Mouse (Mus musculus): ENCODE measurements around the gene Lgr6. TPM values are rescaled to one million over a fixed set of nuclear protein-coding genes. Genes with fewer than 3 reads are reported as not detected.

Lgr6 gene
- 1 to 10 TPM; 1.6 to 2.3 TPM for total RNA-seq (2021)

DNA sequence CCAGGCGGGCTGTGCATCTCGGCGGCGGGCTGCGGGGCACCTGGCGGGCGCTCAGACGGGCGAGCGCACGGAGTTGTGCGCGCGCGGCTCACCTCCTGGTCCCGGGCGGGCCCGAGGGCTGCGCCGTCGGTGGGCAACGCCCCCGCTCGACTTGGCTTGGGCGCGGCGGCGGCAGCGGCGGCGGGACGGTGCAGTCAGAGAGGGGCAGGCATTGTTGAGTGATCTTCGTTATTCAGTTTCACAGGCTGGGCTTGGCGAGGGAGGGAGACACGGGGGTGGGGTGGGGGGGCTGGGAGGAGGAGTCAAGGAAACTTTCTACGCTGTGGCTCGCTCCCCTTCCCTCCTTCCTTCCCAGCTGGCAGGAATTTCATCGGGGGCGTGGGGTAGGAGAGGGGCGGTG is at the start of gene Lgr6:
Lgr6 (minus strand) TSS at position 153 of the 400 bp plus-strand sequence.
- DNase-seq: no peak
- intact Hi-C loops (cut with DNase I): no loop called here

DNA sequence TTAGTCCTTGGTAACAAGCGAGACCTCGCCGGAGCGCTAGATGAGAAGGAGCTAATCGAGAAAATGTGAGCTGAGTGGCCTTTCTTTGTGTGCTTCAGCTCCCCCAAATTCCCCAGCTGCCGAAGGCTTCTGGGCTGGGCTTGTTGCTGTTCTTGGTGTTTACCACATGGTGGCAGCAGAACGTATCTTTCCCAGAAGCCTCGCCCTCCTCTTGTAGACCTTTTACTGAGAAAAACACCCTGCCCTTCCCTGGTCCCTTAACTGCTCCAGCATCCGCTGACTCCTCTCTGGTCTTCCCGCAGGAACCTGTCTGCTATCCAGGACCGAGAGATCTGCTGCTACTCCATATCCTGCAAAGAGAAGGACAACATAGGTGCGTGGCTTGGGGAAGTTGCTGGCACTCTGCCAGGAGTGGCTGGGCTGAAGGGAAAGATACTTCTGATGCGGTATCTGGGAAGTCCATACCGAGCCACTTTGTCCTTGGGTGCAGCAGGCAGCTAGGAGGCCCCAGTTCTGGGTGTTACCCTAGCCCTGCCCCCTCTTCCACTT is 49.4 kb upstream of the Lgr6 start:
- intact Hi-C loops (cut with DNase I): no loop called here
- DNase-seq: peak; percentile 73

DNA sequence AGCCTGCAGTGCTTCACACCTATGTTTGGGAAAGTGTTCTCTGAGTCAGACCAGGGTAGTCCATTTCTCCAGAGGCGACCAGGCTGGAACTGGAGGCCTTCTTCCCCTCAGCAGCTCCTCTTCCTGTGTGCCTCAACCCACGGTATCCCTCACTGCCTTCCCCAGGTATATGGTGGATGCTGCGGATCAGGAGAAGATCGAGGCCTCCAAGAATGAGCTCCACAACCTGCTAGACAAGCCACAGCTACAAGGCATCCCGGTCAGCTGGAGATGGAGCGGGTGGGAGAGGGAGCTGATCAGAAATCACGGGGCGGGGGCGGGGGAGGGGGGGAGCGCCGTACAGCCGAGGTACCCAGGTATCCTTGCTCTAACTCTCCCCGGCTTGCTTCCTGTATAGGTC is 48.9 kb upstream of the Lgr6 start:
- intact Hi-C loops (cut with DNase I): no loop called here
- DNase-seq: no peak

DNA sequence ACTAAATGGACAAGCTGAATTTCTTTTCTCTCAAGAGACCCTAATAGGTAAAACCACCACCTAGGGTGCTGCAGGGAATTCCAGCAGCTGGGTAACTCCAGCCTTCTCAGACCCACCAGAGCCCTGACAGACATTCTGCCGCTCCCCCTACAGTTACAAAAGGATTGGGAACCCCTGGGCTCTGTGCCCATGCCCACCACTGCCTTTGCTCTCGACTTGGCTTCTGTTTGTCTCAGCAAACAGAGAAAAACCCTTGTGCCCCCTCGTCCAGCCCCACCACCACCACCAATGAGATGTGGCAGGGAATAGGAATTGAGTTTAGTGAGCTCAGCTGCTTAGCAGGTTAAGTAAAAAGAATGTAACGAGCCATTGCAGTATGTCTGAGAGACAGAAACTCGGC is 43.9 kb upstream of the Lgr6 start:
- peak; percentile 74 for DNase-seq
- intact Hi-C loops (cut with DNase I): no loop called here

DNA sequence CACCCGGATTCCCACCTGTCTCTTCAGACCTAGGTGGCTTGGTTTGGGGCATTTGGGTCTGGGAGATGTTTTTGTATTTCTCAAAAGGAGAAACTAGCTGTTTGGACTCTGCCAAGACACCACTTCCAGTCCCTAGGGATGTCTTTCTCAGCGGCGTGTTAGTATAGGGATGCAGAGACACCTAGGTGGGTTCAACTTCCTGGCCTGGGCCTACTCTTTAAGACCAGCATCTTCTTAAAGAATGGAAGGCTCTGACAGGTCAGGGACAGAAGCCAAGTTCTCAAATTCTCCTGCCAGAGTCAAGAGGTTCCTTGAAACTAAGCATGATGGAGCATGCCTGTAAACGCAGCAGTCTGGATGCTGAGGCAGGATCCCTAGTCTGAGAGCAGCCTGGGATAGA is 43.4 kb upstream of the Lgr6 start:
- no peak for DNase-seq
- intact Hi-C loops (cut with DNase I): no loop called here

DNA sequence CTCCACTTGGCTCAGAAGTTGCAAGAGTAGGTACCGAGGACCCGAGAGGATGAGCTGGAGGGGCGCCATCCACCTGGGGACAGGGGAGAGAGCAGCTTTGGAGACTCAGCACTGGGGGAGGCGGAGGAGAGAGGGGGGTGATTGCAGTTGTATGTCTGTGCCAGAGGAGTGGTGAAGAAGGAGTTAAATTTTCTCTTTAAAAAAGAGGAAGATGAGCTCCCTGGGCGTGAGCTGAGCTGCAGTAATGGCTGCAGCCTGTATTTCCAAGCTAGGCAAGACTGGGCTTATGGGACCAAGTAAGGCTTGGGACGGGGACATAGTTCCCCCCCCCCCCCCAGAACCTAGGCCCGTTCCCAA is 42.6 kb upstream of the Lgr6 start:
- intact Hi-C loops (cut with DNase I): no loop called here
- DNase-seq: no peak

DNA sequence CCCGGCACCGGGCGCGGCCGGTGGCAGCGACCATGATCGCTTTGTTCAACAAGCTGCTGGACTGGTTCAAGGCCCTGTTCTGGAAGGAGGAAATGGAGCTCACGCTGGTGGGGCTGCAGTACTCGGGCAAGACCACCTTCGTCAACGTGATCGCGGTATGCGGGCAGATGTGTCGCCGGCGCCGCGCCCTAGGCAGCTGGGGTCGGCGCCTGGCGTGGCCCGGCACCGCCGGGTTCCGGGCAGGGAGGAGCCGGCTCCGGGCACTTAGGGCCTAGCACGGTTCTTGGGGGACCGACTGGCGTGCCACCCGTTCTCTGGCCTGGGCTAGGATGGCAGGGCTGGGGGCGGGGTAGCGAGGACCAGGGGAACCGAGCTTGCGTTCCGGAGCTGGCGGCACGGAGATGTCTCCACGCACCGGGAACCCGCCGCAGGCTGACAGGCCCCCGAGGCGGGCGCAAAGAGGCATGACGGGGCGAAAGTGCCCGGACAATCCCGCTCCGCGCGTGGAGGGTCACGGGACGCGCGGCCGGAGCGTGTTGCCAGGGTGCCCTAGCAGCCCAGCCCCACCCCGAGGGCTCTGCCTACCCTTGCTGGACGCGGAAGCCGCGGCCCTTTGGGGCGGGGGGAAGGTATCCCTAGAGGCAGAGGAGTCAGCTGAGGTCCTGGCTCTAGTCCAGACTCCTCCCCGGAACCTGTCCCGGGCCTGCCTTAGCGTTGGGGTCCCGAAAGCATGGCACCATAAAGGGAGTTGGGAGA is 42.0 kb upstream of the Lgr6 start:
- peak; percentile 86 for DNase-seq
- intact Hi-C loops (cut with DNase I): no loop called here

DNA sequence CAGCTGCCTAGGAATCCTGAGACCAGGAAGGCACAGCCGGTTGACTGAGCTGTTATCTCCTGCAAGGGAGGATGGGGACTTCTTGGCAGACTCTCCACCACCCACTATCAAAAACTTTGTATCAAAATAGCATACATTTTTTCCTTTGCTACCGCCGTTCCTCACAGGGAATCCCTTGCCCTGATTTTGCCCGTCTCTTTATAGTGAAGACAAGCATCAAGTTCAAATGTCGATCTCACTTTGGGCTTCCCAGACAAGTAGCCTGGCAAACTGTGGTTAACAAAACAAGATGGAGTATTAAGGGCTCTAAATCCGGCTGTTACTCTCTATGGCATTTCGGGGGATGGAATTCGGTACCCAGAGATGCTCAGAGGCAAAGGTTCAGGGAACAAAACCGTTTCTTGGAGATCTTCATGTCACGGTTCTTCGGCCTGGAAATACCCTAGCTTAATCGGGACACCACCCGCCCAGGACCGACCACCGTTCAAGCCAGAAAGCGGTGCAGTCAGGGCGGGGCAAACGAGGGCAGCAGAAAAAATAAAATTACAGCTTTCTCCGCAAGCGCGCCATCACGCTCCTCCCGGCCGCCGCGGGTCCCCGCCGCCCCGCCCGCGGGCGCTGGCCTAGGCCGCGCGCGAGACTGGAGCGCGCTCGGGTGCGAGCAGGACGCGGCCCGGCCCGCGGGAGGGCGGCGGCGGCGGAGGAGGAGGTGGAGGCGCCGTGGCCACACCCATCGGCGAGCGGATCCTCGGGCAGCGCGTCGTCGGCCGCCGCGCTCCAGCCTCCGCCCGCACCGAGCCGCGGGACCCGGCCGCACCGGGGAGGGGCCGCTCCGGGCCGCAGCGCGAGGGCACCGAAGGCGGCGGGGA is 41.2 kb upstream of the Lgr6 start, which contains the start of gene Arl8a:
Arl8a (plus strand) TSS at position 748 of the 869 bp plus-strand sequence.
- DNase-seq: peak; percentile 90
- intact Hi-C loops (cut with DNase I): no loop called here

DNA sequence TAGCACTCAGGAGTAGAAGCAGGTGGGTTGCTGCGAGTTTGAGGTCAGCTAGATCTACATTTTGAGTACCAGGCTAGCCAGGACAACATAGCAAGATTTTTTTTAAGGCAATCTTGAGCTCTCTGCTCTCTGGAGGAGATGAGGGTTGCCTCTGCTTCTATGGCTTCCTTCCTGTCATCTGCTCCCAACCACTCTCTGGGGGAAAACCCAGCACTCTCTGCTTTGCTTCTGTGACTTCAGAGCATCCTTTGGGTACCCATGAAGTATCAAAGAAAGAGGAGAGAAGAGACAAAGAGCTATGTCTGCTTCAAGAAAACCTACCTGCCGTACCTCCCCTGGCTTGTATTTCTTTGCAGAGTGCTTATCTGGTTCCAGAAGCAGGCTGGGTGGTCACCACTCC is 38.9 kb upstream of the Lgr6 start:
- no peak for DNase-seq
- intact Hi-C loops (cut with DNase I): no loop called here

DNA sequence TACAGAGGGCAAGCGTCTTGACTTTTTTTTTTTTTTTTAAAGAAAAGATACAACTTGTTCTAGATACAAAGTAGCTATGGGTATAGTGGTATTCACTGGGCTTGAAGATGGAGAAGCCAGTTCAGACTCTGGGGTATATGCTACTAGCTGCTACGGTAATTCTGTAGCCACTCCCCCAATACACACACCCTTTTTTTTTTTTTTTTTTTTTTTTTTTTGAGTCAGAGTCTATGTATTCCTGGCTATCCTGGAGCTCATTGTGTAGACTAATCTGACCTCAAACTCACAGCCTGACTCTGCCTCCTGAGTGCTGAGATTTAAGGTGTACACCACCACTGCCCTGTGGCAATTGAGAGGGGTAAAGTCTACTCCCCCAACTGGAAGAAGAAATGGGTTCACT is 37.4 kb upstream of the Lgr6 start:
- DNase-seq: no peak
- intact Hi-C loops (cut with DNase I): no loop called here

DNA sequence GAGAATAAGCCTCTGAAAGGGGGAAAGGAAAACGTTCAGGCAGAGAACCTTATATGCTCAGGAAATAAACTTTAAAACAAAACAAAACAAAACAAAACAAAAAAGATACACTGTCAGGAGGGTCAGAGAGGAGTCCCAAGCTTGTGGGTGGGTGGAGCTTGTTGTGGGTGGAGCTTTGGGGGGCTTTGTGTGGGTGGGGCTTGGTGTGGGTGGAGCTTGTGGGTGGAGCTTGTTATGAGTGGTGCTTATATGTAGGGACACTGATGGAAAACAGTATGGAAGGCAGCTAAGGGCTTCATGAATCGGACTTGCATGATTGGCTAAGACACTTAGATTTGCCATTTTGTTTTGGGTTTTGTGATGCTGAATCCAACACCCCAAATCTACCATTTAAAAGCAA is 34.8 kb upstream of the Lgr6 start:
- no peak for DNase-seq
- intact Hi-C loops (cut with DNase I): no loop called here

DNA sequence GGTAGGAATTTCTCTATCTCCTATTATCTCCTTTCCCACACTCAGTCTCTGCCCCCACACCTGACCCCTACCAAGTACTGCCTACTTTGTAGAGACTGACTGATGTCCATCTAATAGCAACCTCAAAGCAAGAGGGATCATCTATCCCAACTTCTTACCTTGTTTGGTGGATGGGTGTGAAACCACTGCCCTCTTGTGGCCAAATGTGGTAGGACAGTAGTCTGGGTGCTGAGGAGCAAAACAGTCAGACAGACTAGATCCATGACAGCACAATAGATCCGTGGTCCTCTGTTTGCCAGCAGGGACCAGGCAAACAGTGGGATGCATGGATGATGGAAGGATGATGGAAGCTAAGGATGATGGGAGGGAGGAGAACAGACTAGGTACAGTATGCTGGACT is 31.4 kb upstream of the Lgr6 start:
- intact Hi-C loops (cut with DNase I): no loop called here

DNA sequence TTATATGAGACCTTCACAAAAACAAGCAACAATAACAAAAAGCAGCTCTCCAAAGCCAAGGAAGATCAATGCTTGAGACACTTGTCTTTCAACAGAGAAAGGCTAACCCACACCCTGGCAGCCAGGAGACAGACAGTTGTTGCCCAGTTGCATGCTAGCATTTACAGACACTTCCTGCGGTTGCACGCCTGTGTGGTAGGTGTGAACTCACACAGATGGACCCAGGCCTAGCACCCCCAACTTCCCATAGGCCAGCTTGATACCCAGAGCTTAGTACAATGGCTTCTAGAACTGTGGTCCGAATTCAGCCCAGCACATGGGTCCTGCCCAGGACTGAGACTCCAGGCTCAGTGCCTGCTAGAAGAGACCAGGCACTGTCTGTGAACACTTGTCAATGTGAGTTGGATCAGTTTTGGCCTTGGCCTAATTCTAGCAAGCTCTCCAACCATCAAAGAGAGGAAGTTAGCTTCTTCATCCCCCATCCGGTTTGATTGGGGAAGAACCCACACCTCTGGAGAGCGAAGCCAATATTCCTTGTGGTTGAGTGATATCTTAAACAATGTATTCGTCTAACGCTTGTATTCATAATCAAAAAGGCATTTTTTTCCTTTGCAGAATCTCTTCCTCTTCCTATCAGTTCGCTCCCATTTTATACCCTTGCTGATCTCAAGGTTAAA is 30.2 kb upstream of the Lgr6 start:
- DNase-seq: no peak
- intact Hi-C loops (cut with DNase I): no loop called here

More for the DNA sequence above, 31.4 kb upstream of the Lgr6 start:
- peak; percentile 62 for DNase-seq

DNA sequence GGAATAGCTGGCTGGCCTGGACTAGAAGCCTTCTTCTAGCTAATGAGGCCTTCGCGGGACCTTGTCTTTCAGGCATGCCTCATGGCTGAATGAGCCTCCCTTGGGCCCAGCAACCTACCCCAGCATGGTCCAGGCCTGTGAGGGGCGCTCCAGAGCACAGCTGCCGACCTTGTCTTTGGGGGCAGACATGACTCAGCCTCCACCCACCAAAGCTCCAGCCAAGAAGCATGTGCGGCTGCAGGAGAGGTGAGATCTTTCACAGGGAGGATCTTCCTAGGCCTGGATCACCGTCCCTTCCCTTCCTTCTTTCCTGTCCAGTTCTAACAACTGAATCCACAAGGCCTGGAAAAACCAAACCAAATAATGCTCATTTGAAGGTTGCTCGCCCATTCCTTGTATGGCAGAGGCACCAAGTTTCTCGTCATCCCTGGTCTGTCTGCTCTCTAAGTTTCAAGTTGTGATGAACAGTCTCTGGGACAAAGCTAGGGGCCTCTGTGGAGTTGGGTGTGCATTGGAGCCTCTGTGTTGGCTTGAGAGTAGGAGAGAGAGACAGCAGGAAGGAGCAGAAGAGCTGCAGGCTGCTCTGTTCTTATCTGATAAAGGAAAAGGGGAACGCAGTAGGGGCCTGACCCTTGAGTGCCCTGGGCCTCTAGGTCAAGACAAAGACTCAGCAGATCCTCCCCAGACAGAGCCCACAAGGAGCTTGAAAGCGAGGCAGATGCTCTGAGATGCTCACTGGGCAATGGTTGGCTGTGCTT is 28.8 kb upstream of the Lgr6 start:
- intact Hi-C loops (cut with DNase I): no loop called here
- DNase-seq: no peak

DNA sequence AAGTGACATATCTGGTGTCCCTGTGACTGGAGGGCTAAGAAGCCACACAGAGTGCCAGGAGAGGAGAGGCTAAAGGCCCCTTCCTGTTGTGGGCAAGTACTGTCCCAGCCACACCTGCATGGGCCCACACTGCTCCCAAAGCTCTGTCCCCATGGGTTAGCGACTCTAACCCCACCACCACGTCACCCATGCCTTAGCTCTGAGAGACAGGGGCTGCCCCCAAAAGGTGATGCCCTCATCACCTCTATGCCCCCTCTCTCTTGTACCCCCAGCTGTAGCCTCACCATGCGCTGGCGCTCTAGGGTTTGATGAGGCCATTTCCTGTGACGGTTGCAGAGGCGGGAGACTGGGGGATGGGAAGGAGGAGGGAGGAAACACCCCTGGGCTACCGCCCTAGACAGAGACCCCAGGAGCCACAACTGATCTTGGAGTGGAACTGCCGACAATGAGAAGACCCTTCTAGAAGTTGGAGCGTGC is 27.9 kb upstream of the Lgr6 start:
- no peak for DNase-seq
- intact Hi-C loops (cut with DNase I): no loop called here

DNA sequence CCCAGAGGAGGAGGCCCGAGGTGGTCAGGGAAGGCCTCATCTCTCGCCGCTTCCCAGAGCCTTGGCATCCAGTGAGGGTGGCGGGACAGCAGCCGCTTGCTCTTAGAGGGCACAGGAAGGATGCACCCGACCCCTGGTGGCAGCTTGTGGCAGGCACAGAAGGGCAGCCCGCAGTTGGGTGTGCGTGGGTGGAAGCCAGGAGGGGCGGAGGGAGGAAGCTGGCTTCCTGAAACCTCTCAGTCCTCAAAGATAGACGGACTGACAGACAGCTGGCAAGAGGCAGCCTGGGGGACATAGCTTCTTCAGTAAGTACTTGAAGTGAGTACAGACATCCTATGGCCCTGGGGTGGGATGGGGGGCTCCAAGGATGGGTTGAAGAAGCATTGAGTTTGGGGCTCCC is 27.4 kb upstream of the Lgr6 start, which contains the start of gene Ptpn7:
Ptpn7 (plus strand) TSS at position 228 of the 400 bp plus-strand sequence.
- peak; percentile 83 for DNase-seq
- intact Hi-C loops (cut with DNase I): no loop called here

DNA sequence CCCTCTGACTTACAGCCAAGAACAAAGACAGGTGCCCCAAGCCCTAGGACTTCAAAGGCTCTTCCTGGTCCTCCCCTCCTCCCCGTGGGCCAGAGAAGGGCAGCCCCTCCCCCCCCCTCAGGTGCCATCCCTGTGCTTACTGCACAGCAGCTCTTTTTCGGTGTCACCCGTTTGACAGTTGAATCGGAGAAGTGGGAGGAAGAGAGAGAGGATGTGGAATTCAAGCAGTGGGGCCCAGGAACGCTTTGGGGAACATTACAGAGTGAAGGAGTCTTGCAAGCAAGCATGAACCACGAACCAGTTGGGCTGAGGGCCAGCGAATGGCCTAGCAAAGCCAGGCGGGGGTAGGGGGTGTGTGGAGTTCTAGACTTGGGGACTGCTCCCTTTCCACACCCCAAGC is 26.5 kb upstream of the Lgr6 start:
- intact Hi-C loops (cut with DNase I): no loop called here
- no peak for DNase-seq

DNA sequence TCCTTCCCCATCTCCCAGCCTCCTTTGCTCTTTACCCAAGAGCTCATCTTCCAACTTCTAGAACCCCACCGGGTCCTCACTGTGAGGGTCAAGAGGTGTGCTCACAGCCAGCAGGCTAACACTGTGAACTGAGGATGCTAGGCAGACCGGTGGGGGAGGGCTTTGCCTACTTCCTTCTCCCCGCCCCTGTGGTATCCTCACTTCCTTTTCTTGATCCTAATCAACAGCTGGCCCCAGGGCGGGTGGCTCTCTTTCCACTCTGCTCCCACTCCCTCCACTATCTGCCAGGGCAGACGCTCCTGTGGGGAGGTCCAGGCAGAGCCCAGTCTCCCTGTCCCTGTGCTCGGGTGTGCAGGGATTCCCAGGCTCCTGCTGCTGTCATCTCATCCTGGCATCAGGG is 26.0 kb upstream of the Lgr6 start:
- no peak for DNase-seq
- intact Hi-C loops (cut with DNase I): no loop called here

DNA sequence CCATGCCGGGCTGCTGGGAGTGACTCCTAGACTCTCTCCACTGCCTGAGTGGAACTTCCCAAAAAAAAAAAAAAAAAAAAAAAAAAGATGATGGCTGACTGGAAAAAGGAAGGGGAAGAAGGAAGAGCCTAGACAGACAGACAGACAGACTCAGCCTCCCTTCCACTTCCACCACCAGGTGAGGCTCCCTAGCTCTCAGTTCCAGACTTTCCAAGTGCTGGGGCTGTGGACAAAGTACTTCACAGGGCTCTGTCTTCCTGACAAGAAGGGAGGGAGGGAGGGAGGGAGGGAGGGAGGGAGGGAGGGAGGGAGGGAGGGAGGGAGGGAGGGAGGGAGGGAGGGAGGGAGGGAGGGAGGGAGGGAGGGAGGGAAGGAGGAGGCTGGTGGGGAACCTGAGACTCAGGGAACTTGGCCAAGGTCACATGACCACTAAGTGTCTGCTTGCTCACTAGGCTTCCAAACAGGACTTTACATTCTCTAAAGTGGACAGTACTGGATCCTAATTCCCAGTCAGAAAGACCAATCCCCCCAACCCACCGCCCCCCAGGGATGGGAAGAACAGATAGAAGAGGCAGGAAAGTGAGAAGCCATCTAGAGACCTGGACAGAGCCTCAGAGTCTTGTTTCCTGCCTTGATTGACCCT is 25.4 kb upstream of the Lgr6 start:
- no peak for DNase-seq
- intact Hi-C loops (cut with DNase I): no loop called here

Measured in left cerebral cortex, postnatal 4 days (tissue).